Mouse (Mus musculus) heart, embryonic 10.5 days (tissue): ENCODE measurements around the gene Yipf2. TPM values are rescaled to one million over a fixed set of nuclear protein-coding genes. Genes with fewer than 3 reads are reported as not detected.
A peak's percentile ranks its signal among the peaks of the same experiment; 100 is the strongest.

Experiments
- DNase-seq: peaks from one replicate; pipeline ENCODE4 v3.0.0-alpha.2; 2017; ENCODE audit warnings: low spot score
- H3K27ac ChIP-seq: fragments of 300-500 bp; sonication (generic); 2 replicates; pipeline ENCODE4 v1.5.1; 2016; ENCODE audit warnings: mild to moderate bottlenecking
- H3K27me3 ChIP-seq: fragments of 300-500 bp; sonication (generic); 2 replicates; pipeline ENCODE4 v1.6.1; 2016; ENCODE audit warnings: mild to moderate bottlenecking; ENCODE audit not compliant: poor library complexity, insufficient read depth, severe bottlenecking
- H3K36me3 ChIP-seq: fragments of 300-500 bp; sonication (generic); 2 replicates; pipeline ENCODE4 v1.6.1; 2016; ENCODE audit warnings: mild to moderate bottlenecking, moderate library complexity
- H3K4me1 ChIP-seq: fragments of 300-500 bp; sonication (generic); 2 replicates; pipeline ENCODE4 v1.6.1; 2016; ENCODE audit warnings: mild to moderate bottlenecking
- H3K4me3 ChIP-seq: fragments of 300-500 bp; sonication (generic); 2 replicates; pipeline ENCODE4 v1.5.1; 2016; ENCODE audit warnings: mild to moderate bottlenecking, moderate library complexity
- H3K9me3 ChIP-seq: fragments of 300-500 bp; sonication (generic); 2 replicates; pipeline ENCODE4 v1.6.1; 2016; ENCODE audit warnings: mild to moderate bottlenecking, moderate library complexity
- WGBS: fragments of 180-500 bp; shearing (Covaris S2); methylation state at CpG from one replicate; pipeline ENCODE4 v1.1.7; 2016; 5-methylcytosine and 5-hydroxymethylcytosine counted together
- polyA plus RNA-seq: library from polyadenylated mRNA; unstranded; fragments of >200 nt; fragmentation: Nextera tagmentation; extraction: Ambion mirVana; gene quantifications from 2 replicates; pipeline ENCODE4 v1.2.1, GENCODE M21; 2016

Yipf2 gene
- polyA plus RNA-seq, 1 experiment from 2014 or later, result 22.8 TPM

DNA sequence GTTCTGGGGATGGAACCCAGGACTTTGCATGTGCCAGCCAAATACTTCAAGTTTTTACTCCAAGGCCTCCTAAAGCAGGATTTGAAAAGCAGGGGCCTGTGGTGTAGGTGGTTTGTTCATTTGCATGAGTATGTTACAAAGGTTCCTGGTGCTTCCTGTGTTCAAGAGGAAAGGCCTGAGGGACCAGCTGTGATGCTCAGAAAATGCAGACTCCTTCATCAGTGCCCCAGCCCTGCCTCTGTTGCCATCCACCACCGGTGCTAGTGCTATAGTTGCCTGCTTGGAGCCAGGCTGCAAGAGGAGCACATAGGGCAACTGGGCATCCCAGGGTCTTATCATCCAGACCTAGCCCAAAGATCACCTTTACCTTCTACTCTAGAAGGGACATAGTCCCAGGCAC, 26.1 kb downstream of the Yipf2 start:
- H3K36me3 ChIP-seq, result peaks cover 47% of the 10 kb centered on the region
- no peak overlapping the region for H3K27ac ChIP-seq
- H3K9me3 ChIP-seq, result no peaks in the 10 kb centered on the region
- peaks cover 23% of the 10 kb centered on the region; the same call in 1 of the 2 replicates for H3K4me1 ChIP-seq
- WGBS, result 84% methylated on average over 1 of the region's 1 CpGs
- no peak overlapping the region for H3K4me3 ChIP-seq
- DNase-seq, result peak; percentile 61
- H3K27me3 ChIP-seq, result no peaks in the 10 kb centered on the region

- H3K36me3 ChIP-seq, result peaks cover 43% of the 10 kb centered on the region
- peaks cover 23% of the 10 kb centered on the region; the same call in 1 of the 2 replicates for H3K4me1 ChIP-seq
- WGBS, result 70% methylated on average over 4 of the region's 4 CpGs
- no peak overlapping the region for H3K4me3 ChIP-seq
- DNase-seq, result peak; percentile 75
- no peaks in the 10 kb centered on the region for H3K27me3 ChIP-seq
- no peak overlapping the region for H3K27ac ChIP-seq
- H3K9me3 ChIP-seq, result no peaks in the 10 kb centered on the region
These were observed 27.5 kb downstream of the Yipf2 start for GRCm38 (mm10) chr9:21565004-21565586.

DNA sequence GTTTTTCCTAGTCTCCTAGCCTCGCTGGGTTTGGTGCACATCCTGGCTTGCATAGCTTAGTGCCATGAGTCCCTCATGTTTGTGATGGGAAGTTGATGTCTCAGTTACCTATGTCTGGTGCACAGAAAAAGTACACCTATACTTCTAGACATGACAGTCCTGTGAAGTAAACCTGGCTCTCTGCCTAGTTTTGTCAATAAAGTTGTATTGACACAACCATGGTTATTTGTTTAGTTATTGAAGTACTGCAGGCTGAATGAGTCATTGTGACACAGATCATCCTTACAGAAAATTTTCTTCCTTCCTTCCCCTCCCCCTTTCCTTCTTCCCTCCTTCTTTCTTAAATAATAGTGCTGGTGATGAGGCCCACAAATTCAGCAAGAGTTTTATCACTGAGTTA, 28.2 kb downstream of the Yipf2 start:
- H3K9me3 ChIP-seq, result no peaks in the 10 kb centered on the region
- H3K4me1 ChIP-seq, result peaks cover 23% of the 10 kb centered on the region; the same call in 1 of the 2 replicates
- H3K4me3 ChIP-seq, result no peak overlapping the region
- no peak for DNase-seq
- no peaks in the 10 kb centered on the region for H3K27me3 ChIP-seq
- 72% methylated on average over 1 of the region's 1 CpGs for WGBS
- no peak overlapping the region for H3K27ac ChIP-seq
- H3K36me3 ChIP-seq, result peaks cover 38% of the 10 kb centered on the region

GRCm38 (mm10) chr9:21559151-21559550, 33.5 kb downstream of the Yipf2 start:
- 95% methylated on average over 3 of the region's 3 CpGs for WGBS
- no peak overlapping the region for H3K4me3 ChIP-seq
- H3K36me3 ChIP-seq, result peaks cover 51% of the 10 kb centered on the region
- H3K4me1 ChIP-seq, result peaks cover 30% of the 10 kb centered on the region
- peak; percentile 73 for DNase-seq
- H3K27ac ChIP-seq, result peak overlapping the region; percentile 10; the same call in 1 of the 2 replicates
- no peaks in the 10 kb centered on the region for H3K27me3 ChIP-seq
- no peaks in the 10 kb centered on the region for H3K9me3 ChIP-seq

- H3K36me3 ChIP-seq, result peaks cover 59% of the 10 kb centered on the region
- H3K9me3 ChIP-seq, result no peaks in the 10 kb centered on the region
- H3K27me3 ChIP-seq, result no peaks in the 10 kb centered on the region
- DNase-seq, result peak; percentile 90
- 56% methylated on average over 4 of the region's 4 CpGs for WGBS
- peaks cover 37% of the 10 kb centered on the region for H3K4me1 ChIP-seq
- H3K27ac ChIP-seq, result peak overlapping the region; percentile 62
- H3K4me3 ChIP-seq, result no peak overlapping the region
These were observed 34.3 kb downstream of the Yipf2 start for GRCm38 (mm10) chr9:21558366-21558765.

DNA sequence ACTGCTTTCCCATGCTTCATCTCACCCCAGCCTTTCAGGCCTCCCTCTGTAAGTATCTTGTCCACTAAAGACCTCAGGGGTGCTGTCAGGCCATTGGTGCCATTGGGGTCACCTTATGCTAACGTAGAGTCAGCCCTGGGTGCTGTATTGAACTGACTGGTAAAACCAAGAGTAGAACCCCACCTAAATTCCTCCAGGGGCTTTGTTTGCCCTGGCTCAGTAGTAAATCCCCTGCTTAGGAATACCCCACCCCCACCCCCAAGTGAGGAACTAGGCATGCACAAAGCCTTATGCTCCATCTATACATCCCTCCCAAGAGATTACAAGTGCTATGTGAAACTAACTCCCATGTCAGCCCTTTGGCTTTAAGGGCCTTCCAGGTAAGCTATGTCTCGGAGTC, 35.1 kb downstream of the Yipf2 start:
- DNase-seq, result no peak
- Histone ChIP-seq H3K4me1 (peaks cover 39% of the 10 kb centered on the region), H3K36me3 (peaks cover 60% of the 10 kb centered on the region), H3K27me3 (no peaks in the 10 kb centered on the region), H3K9me3 (no peaks in the 10 kb centered on the region), H3K27ac (peak overlapping the region; percentile 53; the same call in 1 of the 2 replicates), H3K4me3 (no peak overlapping the region)
- WGBS, result 89% methylated on average over 2 of the region's 2 CpGs

- H3K36me3 ChIP-seq, result peaks cover 61% of the 10 kb centered on the region
- no peak overlapping the region for H3K4me3 ChIP-seq
- peak overlapping the region; percentile 53; the same call in 1 of the 2 replicates for H3K27ac ChIP-seq
- H3K9me3 ChIP-seq, result no peaks in the 10 kb centered on the region
- WGBS, result 86% methylated on average over 2 of the region's 2 CpGs
- H3K27me3 ChIP-seq, result no peaks in the 10 kb centered on the region
- H3K4me1 ChIP-seq, result peaks cover 39% of the 10 kb centered on the region
- peak; percentile 74 for DNase-seq
These were observed 35.6 kb downstream of the Yipf2 start for GRCm38 (mm10) chr9:21556996-21557395.

- no peak overlapping the region for H3K27ac ChIP-seq
- peaks cover 61% of the 10 kb centered on the region for H3K36me3 ChIP-seq
- H3K27me3 ChIP-seq, result no peaks in the 10 kb centered on the region
- no peak for DNase-seq
- no peaks in the 10 kb centered on the region for H3K9me3 ChIP-seq
- peaks cover 39% of the 10 kb centered on the region for H3K4me1 ChIP-seq
- H3K4me3 ChIP-seq, result no peak overlapping the region
- 88% methylated on average over 6 of the region's 6 CpGs for WGBS
These were observed 37.4 kb downstream of the Yipf2 start for GRCm38 (mm10) chr9:21555198-21555742.

DNA sequence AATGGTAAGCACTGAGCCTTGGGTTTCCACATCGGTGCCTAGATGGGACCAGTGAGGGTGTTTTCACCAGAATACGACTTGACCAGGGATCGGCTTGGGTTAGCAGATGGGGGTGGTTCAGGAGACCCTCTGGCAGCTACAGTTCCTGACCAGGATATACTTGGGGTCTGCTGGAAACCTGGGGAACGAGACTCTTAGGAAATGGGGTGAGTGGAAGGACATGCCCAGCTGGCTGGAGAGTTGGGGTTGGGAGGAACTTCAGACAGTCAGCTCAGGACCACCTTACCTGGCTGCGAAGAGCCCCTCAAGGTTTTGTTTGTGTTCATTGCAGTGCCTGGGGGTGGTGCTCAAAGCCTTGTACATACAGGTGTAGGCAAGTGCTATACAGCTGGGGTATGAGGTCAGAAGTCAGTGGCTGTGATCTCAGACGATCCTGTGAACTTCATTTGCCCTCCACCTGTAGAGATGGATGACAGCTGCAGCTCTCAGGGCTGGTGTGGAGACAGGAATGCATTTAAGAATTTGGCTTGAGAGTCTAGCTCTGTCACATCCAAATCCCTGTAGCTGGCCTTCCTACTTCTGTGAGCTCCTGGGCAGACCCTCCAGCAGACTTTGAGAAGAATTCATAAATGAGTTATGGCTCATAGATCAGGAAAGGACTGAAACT, 38.9 kb downstream of the Yipf2 start:
- Histone ChIP-seq H3K9me3 (no peaks in the 10 kb centered on the region), H3K36me3 (peaks cover 60% of the 10 kb centered on the region), H3K4me1 (peaks cover 39% of the 10 kb centered on the region), H3K4me3 (no peak overlapping the region), H3K27ac (no peak overlapping the region), H3K27me3 (no peaks in the 10 kb centered on the region)
- 86% methylated on average over 6 of the region's 6 CpGs for WGBS
- DNase-seq, result peak; percentile 69

DNA sequence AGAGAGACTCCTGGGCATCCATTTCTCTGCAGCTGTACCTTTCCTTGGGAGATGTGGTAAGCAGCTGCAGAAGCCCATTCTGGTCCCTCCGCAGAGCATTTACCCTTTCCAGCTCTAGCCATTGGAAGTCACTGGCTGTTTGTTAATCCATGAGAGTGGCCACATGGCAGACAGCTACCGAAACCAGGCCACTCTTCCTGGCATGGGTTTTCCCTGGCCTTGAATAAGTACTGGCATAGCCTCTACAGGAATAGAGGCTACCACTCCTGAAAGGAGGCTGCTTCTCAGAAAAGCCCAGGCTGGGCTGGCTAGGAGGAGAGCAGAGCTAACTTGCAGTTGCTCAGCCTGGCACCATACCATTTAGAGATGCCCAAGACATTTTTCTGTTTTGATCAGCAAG, 41.6 kb downstream of the Yipf2 start:
- no peak for DNase-seq
- Histone ChIP-seq H3K4me1 (peaks cover 27% of the 10 kb centered on the region), H3K27ac (no peak overlapping the region), H3K27me3 (no peaks in the 10 kb centered on the region), H3K4me3 (no peak overlapping the region), H3K36me3 (peaks cover 43% of the 10 kb centered on the region), H3K9me3 (no peaks in the 10 kb centered on the region)
- 90% methylated on average over 2 of the region's 2 CpGs for WGBS

DNA sequence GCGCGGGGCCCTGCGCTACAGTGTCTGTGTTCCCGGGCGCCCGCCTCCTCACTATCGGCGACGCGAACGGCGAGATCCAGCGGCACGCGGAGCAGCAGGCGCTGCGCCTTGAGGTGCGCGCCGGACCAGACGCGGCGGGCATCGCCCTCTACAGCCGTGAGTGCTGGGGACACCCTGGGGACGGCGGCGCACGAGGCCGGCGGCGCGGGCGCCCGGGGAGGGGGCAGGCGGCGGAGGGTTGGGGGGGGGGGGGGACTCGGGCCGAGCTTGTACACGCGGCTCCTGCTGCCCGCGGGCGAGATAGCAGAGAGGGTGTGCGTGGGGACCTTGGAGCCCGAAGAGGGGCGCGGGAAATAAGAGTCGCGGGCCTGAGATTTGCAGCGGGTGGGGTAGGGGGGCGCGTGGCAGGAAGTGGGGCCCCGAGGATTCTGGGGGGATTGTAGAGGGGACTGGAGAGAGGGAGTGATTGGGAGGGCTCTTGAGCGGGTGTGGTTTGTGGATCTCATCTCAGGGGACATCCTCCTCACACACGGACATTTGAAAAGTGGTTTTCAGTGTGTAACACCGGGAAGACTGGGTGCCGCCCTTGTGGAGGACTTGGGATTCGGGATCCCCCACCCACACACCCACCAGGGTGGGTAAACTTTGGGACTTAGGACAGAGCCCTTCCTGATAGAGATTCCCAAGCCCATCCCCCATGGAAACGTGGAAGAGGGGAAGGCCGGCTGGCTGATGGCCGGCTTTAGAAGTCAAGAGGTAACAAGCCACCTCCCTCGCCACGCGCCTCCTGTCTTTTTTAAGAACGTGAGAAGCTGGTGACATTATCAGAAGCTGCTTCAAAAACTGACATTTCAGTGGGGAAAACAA, 45.3 kb downstream of the Yipf2 start:
- H3K4me1 ChIP-seq, result peaks cover 17% of the 10 kb centered on the region
- no peaks in the 10 kb centered on the region for H3K27me3 ChIP-seq
- peaks cover 20% of the 10 kb centered on the region for H3K36me3 ChIP-seq
- WGBS, result 2% methylated on average over 63 of the region's 66 CpGs
- peak overlapping the region; percentile 99 for H3K27ac ChIP-seq
- H3K4me3 ChIP-seq, result peak overlapping the region; percentile 87
- H3K9me3 ChIP-seq, result no peaks in the 10 kb centered on the region
- DNase-seq, result peak; percentile 86

DNA sequence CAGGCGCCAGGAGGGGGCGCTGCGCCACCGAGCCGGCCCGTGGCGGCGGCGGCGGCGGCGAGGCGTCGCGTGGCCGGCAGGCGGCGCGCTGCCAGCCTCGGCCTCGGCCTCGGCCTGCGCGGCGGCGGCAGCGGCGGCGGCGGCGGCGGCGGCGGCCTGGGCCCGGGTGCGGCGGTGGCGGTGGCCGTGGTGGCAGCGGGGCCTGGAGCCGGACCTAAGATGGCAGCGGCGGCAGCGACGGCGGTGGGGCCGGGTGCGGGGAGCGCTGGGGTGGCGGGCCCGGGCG, 45.9 kb downstream of the Yipf2 start, which contains the start of gene Carm1:
TSS of gene Carm1 (plus strand) at position 106 of the 286 bp plus-strand sequence.
- Histone ChIP-seq H3K9me3 (no peaks in the 10 kb centered on the region), H3K4me3 (peak within 1 kb of the TSS; percentile 87), H3K27me3 (no peaks in the 10 kb centered on the region), H3K36me3 (peaks cover 19% of the 10 kb centered on the region), H3K27ac (peak within 1 kb of the TSS; percentile 99), H3K4me1 (peaks cover 17% of the 10 kb centered on the region)
- 30% methylated on average over 50 of the region's 52 CpGs for WGBS
- DNase-seq, result no peak
